Mouse (Mus musculus) hindbrain, embryonic 11.5 days (tissue): ENCODE data around the gene Gm10320. TPM values are rescaled to one million over a fixed set of nuclear protein-coding genes. Genes with fewer than 3 reads are reported as not detected.

Experiments
- ATAC-seq: fragments of 200-750 bp; cut with Nextera tagmentation; 2 replicates; pipeline ENCODE4 v1.8.0; 2017; ENCODE audit warnings: mild to moderate bottlenecking, moderate TSS enrichment, moderate library complexity; ENCODE audit not compliant: low FRiP score
- DNase-seq: peaks from one replicate; pipeline ENCODE4 v3.0.0-alpha.2; 2015; ENCODE audit warnings: low spot score
- H3K27ac ChIP-seq: fragments of 300-500 bp; sonication (generic); 2 replicates; pipeline ENCODE4 v1.5.1; 2014; ENCODE audit warnings: mild to moderate bottlenecking, low read depth, low read length
- H3K27me3 ChIP-seq: fragments of 300-500 bp; sonication (generic); 2 replicates; pipeline ENCODE4 v1.6.1; 2014; ENCODE audit warnings: mild to moderate bottlenecking, low read length, moderate library complexity, mixed read lengths; ENCODE audit not compliant: control insufficient read depth, insufficient read depth
- H3K36me3 ChIP-seq: fragments of 300-500 bp; sonication (generic); 2 replicates; pipeline ENCODE4 v1.6.1; 2014; ENCODE audit warnings: mild to moderate bottlenecking, low read length, moderate library complexity, mixed read lengths; ENCODE audit not compliant: control insufficient read depth, insufficient read depth
- H3K4me1 ChIP-seq: fragments of 300-500 bp; sonication (generic); replicated peaks from 2 replicates; pipeline ENCODE4 v1.6.1; 2014; ENCODE audit warnings: low read length, mixed read lengths; ENCODE audit not compliant: control insufficient read depth, insufficient read depth
- H3K4me2 ChIP-seq: fragments of 300-500 bp; sonication (generic); replicated peaks from 2 replicates; pipeline ENCODE4 v1.6.1; 2014; ENCODE audit warnings: mild to moderate bottlenecking, low read depth, low read length
- H3K4me3 ChIP-seq: fragments of 300-500 bp; sonication (generic); 2 replicates; pipeline ENCODE4 v1.5.1; 2014; ENCODE audit warnings: low read depth, low read length
- H3K9ac ChIP-seq: fragments of 300-500 bp; sonication (generic); 2 replicates; pipeline ENCODE4 v1.6.1; 2014; ENCODE audit warnings: low read depth, low read length
- H3K9me3 ChIP-seq: fragments of 300-500 bp; sonication (generic); 2 replicates; pipeline ENCODE4 v1.6.1; 2016; ENCODE audit warnings: low read length; ENCODE audit not compliant: control insufficient read depth
- WGBS: fragments of 180-500 bp; shearing (Covaris S2); extraction: QIAGEN DNeasy Blood & Tissue Kit; methylation state at CpG from one replicate; pipeline ENCODE4 v1.1.7; 2014; 5-methylcytosine and 5-hydroxymethylcytosine counted together
- polyA plus RNA-seq: library from polyadenylated mRNA; unstranded; fragments of >200 nt; fragmentation: Nextera tagmentation; extraction: Ambion mirVana; gene quantifications from 2 replicates; pipeline ENCODE4 v1.2.1, GENCODE M21; 2014

Gm10320 gene
- polyA plus RNA-seq, 1 experiment from 2014 or later = 0.94 TPM

DNA sequence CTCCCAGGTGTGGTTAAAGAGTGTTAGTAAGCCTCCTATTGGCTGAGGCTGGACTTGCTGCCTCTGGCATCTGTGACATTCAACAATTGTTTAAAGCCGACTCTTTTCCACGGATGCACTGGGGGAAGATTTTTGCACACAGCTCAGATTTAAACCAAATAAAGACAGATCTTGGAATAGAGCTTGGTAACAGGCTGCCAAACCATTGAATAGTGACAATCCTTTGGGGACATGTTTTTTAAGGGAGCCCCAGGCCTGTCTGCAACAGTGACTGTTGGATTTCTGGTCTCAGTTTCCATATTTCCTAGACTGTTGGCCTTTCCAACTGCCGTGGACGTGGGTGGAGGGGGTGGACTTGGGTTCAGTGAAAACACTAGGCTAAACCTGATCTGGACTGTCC lies 21.9 kb downstream of the Gm10320 start:
- Histone ChIP-seq H3K27me3 (no peaks in the 10 kb centered on the region), H3K9ac (no peak overlapping the region), H3K4me1 (no peaks in the 10 kb centered on the region), H3K36me3 (no peaks in the 10 kb centered on the region), H3K4me3 (no peak overlapping the region), H3K4me2 (no peak overlapping the region), H3K9me3 (no peaks in the 10 kb centered on the region), H3K27ac (no peak overlapping the region)
- DNase-seq (no peak), ATAC-seq (no peak)
- 72% methylated on average over 4 of the region's 4 CpGs for WGBS

DNA sequence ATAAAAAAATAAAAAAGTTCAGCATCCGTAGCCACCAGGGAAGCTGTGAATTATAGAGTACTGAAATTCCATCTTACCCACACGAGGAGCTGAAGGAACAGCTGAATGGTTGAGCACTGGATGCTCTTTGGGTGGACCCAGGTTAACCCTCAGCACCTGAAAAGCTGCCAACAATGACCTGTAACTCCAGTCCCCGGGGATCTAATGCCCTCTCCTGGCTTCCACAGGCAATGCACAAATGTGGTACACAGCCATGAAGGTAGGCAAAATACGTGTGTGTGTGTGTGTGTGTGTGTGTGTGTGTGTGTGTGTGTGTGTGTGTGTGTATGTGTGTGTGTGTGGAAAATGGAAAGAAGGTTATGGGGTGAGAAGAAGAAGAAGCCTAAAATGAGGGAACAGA lies 30.3 kb downstream of the Gm10320 start:
- H3K9me3 ChIP-seq = no peaks in the 10 kb centered on the region
- no peaks in the 10 kb centered on the region for H3K4me1 ChIP-seq
- no peak overlapping the region for H3K27ac ChIP-seq
- no peak overlapping the region for H3K9ac ChIP-seq
- ATAC-seq (no peak), DNase-seq (no peak)
- no peak overlapping the region for H3K4me2 ChIP-seq
- 79% methylated on average over 4 of the region's 4 CpGs for WGBS
- H3K36me3 ChIP-seq = no peaks in the 10 kb centered on the region
- no peaks in the 10 kb centered on the region for H3K27me3 ChIP-seq
- H3K4me3 ChIP-seq = no peak overlapping the region

DNA sequence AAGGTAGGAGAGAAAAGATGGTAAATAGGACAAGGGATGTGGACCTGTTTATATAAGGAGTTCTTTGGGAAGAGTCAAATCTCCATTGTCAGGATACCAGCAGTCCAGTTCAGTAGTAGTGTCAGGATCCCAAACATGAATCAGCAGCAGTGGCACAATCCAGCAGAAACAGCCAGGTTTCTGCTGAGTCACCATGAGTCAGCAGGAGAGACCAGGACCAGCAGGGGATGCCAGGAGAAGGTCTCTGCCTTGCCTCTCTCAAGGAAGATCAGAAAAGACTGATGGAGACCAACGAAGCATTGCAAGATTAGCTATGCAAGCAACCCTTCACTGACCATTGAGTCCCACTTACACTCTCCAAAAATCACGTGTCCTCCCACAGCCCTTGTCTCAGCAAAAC lies 35.4 kb downstream of the Gm10320 start:
- DNase-seq = no peak
- Histone ChIP-seq H3K9me3 (peaks cover 2% of the 10 kb centered on the region; the same call in 1 of the 2 replicates), H3K27ac (no peak overlapping the region), H3K36me3 (no peaks in the 10 kb centered on the region), H3K9ac (no peak overlapping the region), H3K27me3 (no peaks in the 10 kb centered on the region), H3K4me3 (no peak overlapping the region), H3K4me1 (no peaks in the 10 kb centered on the region), H3K4me2 (no peak overlapping the region)
- 74% methylated on average over 2 of the region's 2 CpGs for WGBS
- no peak for ATAC-seq

DNA sequence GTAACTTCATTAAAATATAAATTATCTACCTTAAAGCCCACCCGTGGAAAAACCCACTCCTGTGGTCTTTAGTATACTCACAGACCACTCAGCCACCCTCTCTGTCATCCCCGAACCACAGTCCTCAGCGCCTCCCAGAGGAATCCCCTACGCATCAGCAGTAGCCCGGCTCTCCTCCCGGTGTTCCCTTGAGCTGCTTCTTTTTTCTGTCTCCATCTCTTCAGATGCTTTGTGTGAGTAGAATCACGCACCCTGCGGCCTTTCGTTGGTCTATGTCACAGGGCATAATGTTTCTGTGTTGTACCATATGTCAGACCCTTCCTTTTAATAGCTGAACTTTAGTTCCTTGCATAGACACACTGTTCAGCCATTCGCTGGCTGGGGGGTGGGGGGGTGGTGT lies 36.2 kb downstream of the Gm10320 start:
- WGBS = 85% methylated on average over 10 of the region's 10 CpGs
- DNase-seq (no peak), ATAC-seq (no peak)
- no peaks in the 10 kb centered on the region for H3K4me1 ChIP-seq
- H3K9ac ChIP-seq = no peak overlapping the region
- H3K9me3 ChIP-seq = peaks cover 2% of the 10 kb centered on the region; the same call in 1 of the 2 replicates
- H3K4me3 ChIP-seq = no peak overlapping the region
- H3K27me3 ChIP-seq = no peaks in the 10 kb centered on the region
- H3K36me3 ChIP-seq = no peaks in the 10 kb centered on the region
- H3K27ac ChIP-seq = no peak overlapping the region
- no peak overlapping the region for H3K4me2 ChIP-seq

DNA sequence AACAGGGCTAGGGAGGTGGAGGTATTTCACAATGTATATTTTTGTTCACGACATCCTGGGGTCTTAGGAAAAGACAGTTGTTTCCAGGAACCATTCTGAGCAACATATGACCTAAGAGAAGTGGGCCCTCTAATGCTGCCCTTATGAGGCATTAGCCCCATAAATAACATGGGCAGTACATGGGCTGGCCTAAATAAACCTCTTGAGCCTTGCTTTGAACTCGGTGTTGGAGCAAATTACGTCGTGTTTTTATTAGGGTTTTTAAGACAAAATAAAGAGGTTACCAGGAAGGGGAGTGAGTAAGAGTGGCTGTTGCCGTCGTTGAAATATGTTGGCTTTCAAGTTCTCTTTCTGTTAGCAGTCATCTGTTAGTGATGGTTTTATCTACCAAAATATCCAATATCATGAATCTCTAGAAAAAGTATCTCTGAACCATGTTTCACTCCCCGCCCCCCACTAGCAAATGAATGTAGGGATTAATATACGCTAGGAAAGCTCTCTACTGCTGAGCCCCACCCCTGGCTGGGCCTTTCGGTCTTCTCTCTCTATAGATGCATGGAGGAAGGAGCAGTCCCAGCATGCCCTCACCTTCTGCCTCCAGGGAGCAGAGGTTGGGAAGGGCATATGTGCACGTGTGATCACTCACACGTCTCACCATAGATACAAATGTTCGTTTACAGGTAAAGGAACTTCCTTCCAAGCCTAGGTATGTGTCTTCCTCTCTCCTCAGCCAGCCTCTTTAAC lies 37.4 kb downstream of the Gm10320 start:
- Histone ChIP-seq H3K36me3 (no peaks in the 10 kb centered on the region), H3K4me1 (no peaks in the 10 kb centered on the region), H3K27ac (no peak overlapping the region), H3K4me3 (no peak overlapping the region), H3K4me2 (no peak overlapping the region), H3K9me3 (peaks cover 2% of the 10 kb centered on the region; the same call in 1 of the 2 replicates), H3K27me3 (no peaks in the 10 kb centered on the region), H3K9ac (no peak overlapping the region)
- 90% methylated on average over 12 of the region's 12 CpGs for WGBS
- ATAC-seq (no peak), DNase-seq (no peak)

DNA sequence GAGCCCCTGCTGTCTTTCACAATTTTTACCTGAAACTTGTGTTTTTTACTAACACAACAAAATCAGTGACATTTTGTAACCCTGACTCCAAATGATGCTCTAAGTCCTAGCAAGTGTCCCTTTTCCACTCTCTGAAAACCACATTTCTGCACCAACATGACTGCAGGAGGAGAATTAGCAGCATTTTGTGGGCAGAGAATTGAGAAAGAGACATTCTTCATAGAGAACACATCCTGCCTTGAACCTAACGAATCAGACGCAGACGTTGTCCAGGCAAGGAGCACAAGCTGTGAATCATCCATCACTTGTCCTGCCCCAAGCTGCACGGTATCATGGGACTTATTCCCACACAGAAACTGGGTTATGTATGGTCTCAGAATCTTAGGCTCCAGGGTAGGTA lies 38.7 kb downstream of the Gm10320 start:
- 77% methylated on average over 4 of the region's 4 CpGs for WGBS

DNA sequence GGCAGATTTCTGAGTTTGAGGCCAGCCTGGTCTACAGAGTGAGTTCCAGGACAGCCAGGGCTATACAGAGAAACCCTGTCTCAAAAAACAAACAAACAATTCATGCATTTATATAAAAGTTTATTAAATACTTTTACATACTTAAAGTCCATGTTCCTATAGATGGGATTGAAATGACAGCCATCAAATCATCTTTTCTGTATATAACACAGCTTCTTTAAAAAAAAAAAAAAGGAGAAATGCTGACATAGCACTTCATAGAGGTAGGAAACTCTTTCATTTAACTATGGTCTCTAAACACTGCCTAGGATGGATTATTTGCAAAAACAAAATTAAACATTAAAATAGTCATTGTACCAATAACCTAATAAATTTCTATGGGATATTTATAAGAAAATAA lies 43.1 kb downstream of the Gm10320 start:
- H3K27me3 ChIP-seq = no peaks in the 10 kb centered on the region
- H3K4me3 ChIP-seq = no peak overlapping the region
- H3K4me2 ChIP-seq = no peak overlapping the region
- no peaks in the 10 kb centered on the region for H3K36me3 ChIP-seq
- DNase-seq = no peak
- peaks cover 2% of the 10 kb centered on the region; the same call in 1 of the 2 replicates for H3K9me3 ChIP-seq
- no peak overlapping the region for H3K27ac ChIP-seq
- H3K9ac ChIP-seq = no peak overlapping the region
- no peak for ATAC-seq
- no peaks in the 10 kb centered on the region for H3K4me1 ChIP-seq

More for the DNA sequence above, 38.7 kb downstream of the Gm10320 start:
- H3K27ac ChIP-seq = no peak overlapping the region
- H3K4me3 ChIP-seq = no peak overlapping the region
- H3K4me2 ChIP-seq = no peak overlapping the region
- H3K9ac ChIP-seq = no peak overlapping the region
- peaks cover 2% of the 10 kb centered on the region; the same call in 1 of the 2 replicates for H3K9me3 ChIP-seq
- no peaks in the 10 kb centered on the region for H3K36me3 ChIP-seq
- H3K4me1 ChIP-seq = no peaks in the 10 kb centered on the region
- H3K27me3 ChIP-seq = no peaks in the 10 kb centered on the region
- DNase-seq (no peak), ATAC-seq (no peak)

DNA sequence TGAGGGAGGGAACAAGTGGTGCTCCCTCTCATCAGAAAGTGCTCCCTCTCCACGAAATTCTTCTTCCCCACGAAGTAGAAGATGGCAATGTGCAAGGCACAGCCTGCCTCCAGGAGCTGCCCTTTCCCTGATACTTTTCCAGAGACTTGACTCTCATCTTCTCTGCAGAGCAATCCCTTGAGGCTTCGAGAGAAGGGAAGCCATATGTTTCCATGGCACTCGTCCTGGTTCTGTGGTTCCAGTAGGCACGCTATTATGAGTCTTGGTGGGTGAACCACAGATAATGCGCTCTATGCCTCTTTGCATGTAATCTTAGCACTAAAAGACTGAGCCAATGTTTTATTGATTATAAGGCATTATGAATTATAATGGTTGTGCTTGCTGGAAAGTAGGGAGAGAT lies 44.1 kb downstream of the Gm10320 start:
- Histone ChIP-seq H3K4me1 (no peaks in the 10 kb centered on the region), H3K4me3 (no peak overlapping the region), H3K9ac (no peak overlapping the region), H3K27ac (no peak overlapping the region), H3K36me3 (no peaks in the 10 kb centered on the region), H3K27me3 (no peaks in the 10 kb centered on the region), H3K9me3 (peaks cover 2% of the 10 kb centered on the region; the same call in 1 of the 2 replicates), H3K4me2 (no peak overlapping the region)
- ATAC-seq (no peak), DNase-seq (no peak)
- 81% methylated on average over 6 of the region's 6 CpGs for WGBS

DNA sequence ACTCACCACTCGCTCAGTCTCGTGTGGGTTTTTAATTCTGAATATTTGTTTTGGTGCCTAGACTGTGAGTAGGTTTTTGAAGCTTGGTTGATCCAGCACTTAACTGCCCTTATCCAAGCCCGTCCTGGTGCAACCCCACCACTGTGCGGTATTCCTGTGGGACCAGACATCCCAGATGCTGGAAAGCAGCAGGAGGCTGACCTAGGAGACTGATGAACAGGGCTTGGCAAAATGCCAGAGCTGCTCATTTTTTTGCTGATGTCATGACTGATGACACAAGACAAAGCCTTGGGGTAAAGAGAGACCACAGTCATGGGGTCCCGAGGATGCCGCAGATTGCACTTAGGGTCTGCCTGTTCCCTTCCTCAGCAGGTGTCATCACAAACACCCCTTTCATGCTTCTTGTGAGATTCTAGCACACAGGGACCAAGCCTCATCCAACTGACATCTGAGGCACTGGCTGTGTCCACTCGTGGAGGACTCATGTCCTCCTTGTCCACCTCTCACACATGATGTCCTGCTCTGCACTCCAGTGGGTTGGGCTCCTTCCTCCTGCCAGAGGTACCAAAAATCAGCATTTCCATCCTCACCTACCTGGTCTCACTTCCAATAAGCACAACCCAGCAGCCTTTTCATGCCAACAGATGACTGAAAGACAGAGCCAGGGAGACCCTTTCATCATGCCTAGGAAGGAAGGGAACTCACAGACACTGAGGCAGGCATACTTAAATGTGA lies 46.2 kb downstream of the Gm10320 start:
- no peak for ATAC-seq
- H3K27me3 ChIP-seq = no peaks in the 10 kb centered on the region
- no peak overlapping the region for H3K9ac ChIP-seq
- no peaks in the 10 kb centered on the region for H3K9me3 ChIP-seq
- H3K4me3 ChIP-seq = no peak overlapping the region
- WGBS = 80% methylated on average over 7 of the region's 7 CpGs
- no peak overlapping the region for H3K27ac ChIP-seq
- H3K4me2 ChIP-seq = no peak overlapping the region
- no peaks in the 10 kb centered on the region for H3K4me1 ChIP-seq
- DNase-seq = no peak
- no peaks in the 10 kb centered on the region for H3K36me3 ChIP-seq
